Mouse (Mus musculus) forebrain, embryonic 10.5 days (tissue): ENCODE results near the gene Rnf224. TPM values are rescaled to one million over a fixed set of nuclear protein-coding genes. Genes with fewer than 3 reads are reported as not detected.

ENCODE experiments used
- DNase-seq: peaks from one replicate; pipeline ENCODE4 v3.0.0-alpha.2; 2017; ENCODE audit warnings: low spot score; ENCODE audit errors: extremely low spot score
- H3K27ac ChIP-seq: fragments of 300-500 bp; sonication (generic); 2 replicates; pipeline ENCODE4 v1.5.1; 2016; ENCODE audit warnings: mild to moderate bottlenecking
- H3K27me3 ChIP-seq: fragments of 300-500 bp; sonication (generic); 2 replicates; pipeline ENCODE4 v1.6.1; 2016; ENCODE audit warnings: mild to moderate bottlenecking; ENCODE audit not compliant: poor library complexity, severe bottlenecking
- H3K36me3 ChIP-seq: fragments of 300-500 bp; sonication (generic); replicated peaks from 2 replicates; pipeline ENCODE4 v1.6.1; 2016; ENCODE audit warnings: mild to moderate bottlenecking, moderate library complexity
- H3K4me1 ChIP-seq: fragments of 300-500 bp; sonication (generic); 2 replicates; pipeline ENCODE4 v1.6.1; 2016
- H3K4me3 ChIP-seq: fragments of 300-500 bp; sonication (generic); 2 replicates; pipeline ENCODE4 v1.5.1; 2016; ENCODE audit warnings: mild to moderate bottlenecking, moderate library complexity
- H3K9me3 ChIP-seq: fragments of 300-500 bp; sonication (generic); 2 replicates; pipeline ENCODE4 v1.6.1; 2016; ENCODE audit warnings: mild to moderate bottlenecking, moderate library complexity
- WGBS: fragments of 180-500 bp; shearing (Covaris S2); methylation state at CpG from one replicate; pipeline ENCODE4 v1.1.7; 2016; 5-methylcytosine and 5-hydroxymethylcytosine counted together
- polyA plus RNA-seq: library from polyadenylated mRNA; unstranded; fragments of >200 nt; fragmentation: Nextera tagmentation; extraction: Ambion mirVana; gene quantifications from 2 replicates; pipeline ENCODE4 v1.2.1, GENCODE M21; 2016

Gene Rnf224
- polyA plus RNA-seq, 1 experiment from 2014 or later: not detected

- 85% methylated on average over 4 of the region's 4 CpGs for WGBS
- no peak for DNase-seq
- no peak overlapping the region for H3K27ac ChIP-seq
- H3K9me3 ChIP-seq: no peaks in the 10 kb centered on the region
- H3K27me3 ChIP-seq: peaks cover 46% of the 10 kb centered on the region
- peaks cover 47% of the 10 kb centered on the region for H3K36me3 ChIP-seq
- H3K4me1 ChIP-seq: peaks cover 34% of the 10 kb centered on the region
- H3K4me3 ChIP-seq: no peak overlapping the region; the same call in 1 of the 2 replicates
These were observed 7.6 kb upstream of the Rnf224 start for GRCm38 (mm10) chr2:25244144-25244543.

DNA sequence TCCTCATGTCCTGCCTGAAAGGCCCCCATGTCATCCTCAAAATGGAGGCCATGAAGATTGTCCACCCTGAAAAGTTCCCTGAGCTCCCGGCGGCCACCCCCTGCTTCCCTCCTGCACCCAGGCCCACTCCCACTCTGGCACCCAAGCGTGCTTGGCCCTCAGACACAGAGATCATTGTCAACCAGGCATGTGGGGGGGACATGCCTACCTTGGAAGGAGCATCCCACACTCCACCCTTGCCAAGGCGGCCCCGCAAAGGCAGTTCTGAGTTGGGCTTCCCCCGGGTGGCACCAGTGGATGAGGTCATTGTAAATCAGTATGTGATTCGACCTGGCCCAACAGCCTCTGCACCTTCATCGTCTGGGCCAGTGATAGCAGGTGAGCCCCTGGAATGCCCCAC is 6.8 kb upstream of the Rnf224 start:
- peaks cover 39% of the 10 kb centered on the region for H3K36me3 ChIP-seq
- no peak for DNase-seq
- peak overlapping the region; percentile 76 for H3K4me3 ChIP-seq
- WGBS: 78% methylated on average over 8 of the region's 8 CpGs
- peaks cover 49% of the 10 kb centered on the region for H3K27me3 ChIP-seq
- H3K27ac ChIP-seq: peak overlapping the region; percentile 84
- no peaks in the 10 kb centered on the region for H3K9me3 ChIP-seq
- peaks cover 34% of the 10 kb centered on the region for H3K4me1 ChIP-seq

- Histone ChIP-seq H3K27me3 (peaks cover 49% of the 10 kb centered on the region), H3K9me3 (no peaks in the 10 kb centered on the region), H3K4me1 (peaks cover 34% of the 10 kb centered on the region), H3K27ac (peak within 1 kb of the TSS; percentile 84), H3K4me3 (peak within 1 kb of the TSS; percentile 76), H3K36me3 (peaks cover 26% of the 10 kb centered on the region)
- under 1% methylated on average over 59 of the region's 59 CpGs for WGBS
- DNase-seq: no peak
These were observed 5.5 kb upstream of the Rnf224 start, which contains the start of the genes Rnf208 and Cysrt1 for GRCm38 (mm10) chr2:25242101-25242506. Rnf208 (plus strand) TSS chr2:25242255. Cysrt1 (minus strand) TSS chr2:25242452.

DNA sequence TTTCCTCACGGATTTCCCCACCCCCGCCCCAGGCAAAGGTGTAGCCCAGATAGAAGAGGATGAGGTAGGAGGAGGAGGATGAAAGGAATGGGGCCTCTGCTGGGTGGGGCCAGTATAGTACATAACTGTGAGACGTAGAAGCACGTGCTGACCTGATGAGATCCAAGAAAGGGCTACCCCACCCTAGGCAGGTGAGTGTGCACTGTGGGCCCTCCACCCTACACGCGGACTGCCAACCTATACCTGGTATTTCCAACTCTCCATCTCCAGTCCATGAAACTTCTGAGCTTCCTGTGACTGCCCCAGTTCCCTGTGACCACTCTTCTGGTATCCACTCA is 4.8 kb upstream of the Rnf224 start:
- no peak for DNase-seq
- Histone ChIP-seq H3K27me3 (peaks cover 51% of the 10 kb centered on the region), H3K36me3 (peaks cover 19% of the 10 kb centered on the region), H3K27ac (peak overlapping the region; percentile 84; the same call in 1 of the 2 replicates), H3K4me1 (peaks cover 34% of the 10 kb centered on the region), H3K4me3 (peak overlapping the region; percentile 76), H3K9me3 (no peaks in the 10 kb centered on the region)
- WGBS: 8% methylated on average over 6 of the region's 6 CpGs

DNA sequence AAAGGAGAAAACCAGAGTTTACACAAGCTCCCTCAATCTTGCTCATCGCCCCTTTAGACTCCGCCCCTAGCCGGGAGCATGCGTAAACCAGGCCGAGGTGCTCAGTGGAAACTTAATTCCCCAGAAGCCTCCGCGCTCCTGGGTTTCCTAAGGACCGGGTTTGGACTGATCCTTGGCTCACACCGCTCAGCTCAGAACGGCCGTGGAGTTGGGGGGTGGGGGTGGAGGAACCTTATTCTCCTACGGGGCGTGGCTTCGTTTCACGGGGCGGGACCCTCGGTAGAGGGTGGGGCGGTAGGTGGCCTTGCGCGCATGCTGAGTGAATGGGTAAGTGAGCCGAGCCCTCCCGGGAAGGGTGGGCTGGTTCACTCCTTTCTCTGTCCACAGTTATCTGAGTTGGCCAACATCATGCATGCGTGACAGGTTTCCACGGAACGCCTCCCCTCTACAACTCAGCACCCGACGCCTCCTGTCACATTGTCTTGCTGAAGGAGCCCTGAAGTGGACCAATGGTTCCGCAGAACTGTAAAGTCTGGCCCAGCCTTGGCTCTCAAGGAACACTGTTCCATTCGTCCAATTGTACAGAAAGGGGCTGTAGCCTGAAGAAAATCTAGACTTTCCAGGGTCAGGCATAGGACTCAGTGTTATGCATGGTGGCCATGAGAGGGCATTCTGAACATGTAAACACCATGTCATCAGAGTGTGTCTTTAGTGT is 4.3 kb upstream of the Rnf224 start:
- DNase-seq: peak; percentile 77
- Histone ChIP-seq H3K4me1 (peaks cover 34% of the 10 kb centered on the region), H3K4me3 (peak overlapping the region; percentile 76), H3K27ac (peak overlapping the region; percentile 84), H3K27me3 (peaks cover 56% of the 10 kb centered on the region), H3K9me3 (no peaks in the 10 kb centered on the region), H3K36me3 (peaks cover 14% of the 10 kb centered on the region)
- 2% methylated on average over 29 of the region's 29 CpGs for WGBS

GRCm38 (mm10) chr2:25240310-25240709 is 3.7 kb upstream of the Rnf224 start:
- peaks cover 57% of the 10 kb centered on the region for H3K27me3 ChIP-seq
- DNase-seq: no peak
- 46% methylated on average over 8 of the region's 8 CpGs for WGBS
- peaks cover 34% of the 10 kb centered on the region for H3K4me1 ChIP-seq
- H3K4me3 ChIP-seq: peak overlapping the region; percentile 76
- H3K27ac ChIP-seq: peak overlapping the region; percentile 71
- H3K9me3 ChIP-seq: no peaks in the 10 kb centered on the region
- peaks cover 8% of the 10 kb centered on the region for H3K36me3 ChIP-seq

- H3K27ac ChIP-seq: no peak overlapping the region
- no peaks in the 10 kb centered on the region for H3K9me3 ChIP-seq
- H3K4me3 ChIP-seq: no peak overlapping the region
- DNase-seq: no peak
- peaks cover 5% of the 10 kb centered on the region for H3K36me3 ChIP-seq
- 87% methylated on average over 3 of the region's 3 CpGs for WGBS
- peaks cover 34% of the 10 kb centered on the region for H3K4me1 ChIP-seq
- H3K27me3 ChIP-seq: peaks cover 57% of the 10 kb centered on the region
These were observed 3.2 kb upstream of the Rnf224 start for GRCm38 (mm10) chr2:25239766-25240165.

DNA sequence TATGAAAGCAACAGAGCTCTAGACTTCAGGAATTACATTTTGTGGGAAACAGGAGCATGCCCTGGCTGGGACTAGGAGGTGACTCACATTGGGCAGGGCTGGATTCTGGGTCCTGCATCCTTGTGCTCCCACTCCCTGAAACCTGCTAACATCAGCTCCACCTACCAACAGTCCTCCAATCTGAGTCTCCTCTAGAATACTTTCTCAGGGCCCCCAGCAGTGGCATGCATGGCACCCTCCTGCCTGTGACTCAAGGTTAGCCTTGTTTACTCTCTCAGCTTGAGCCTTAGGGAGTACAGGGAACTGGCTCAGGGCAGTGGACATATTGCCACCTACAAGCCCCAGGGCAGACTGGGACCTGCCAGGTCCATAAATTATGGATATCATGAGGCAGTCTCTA is 1.5 kb upstream of the Rnf224 start:
- H3K36me3 ChIP-seq: no peaks in the 10 kb centered on the region
- no peak for DNase-seq
- no peaks in the 10 kb centered on the region for H3K9me3 ChIP-seq
- H3K27me3 ChIP-seq: peaks cover 44% of the 10 kb centered on the region
- H3K4me3 ChIP-seq: no peak overlapping the region
- no peak overlapping the region for H3K27ac ChIP-seq
- peaks cover 30% of the 10 kb centered on the region for H3K4me1 ChIP-seq

GRCm38 (mm10) chr2:25237522-25237921 is 935 bp upstream of the Rnf224 start:
- Histone ChIP-seq H3K4me3 (no peak overlapping the region), H3K36me3 (no peaks in the 10 kb centered on the region), H3K27me3 (peaks cover 38% of the 10 kb centered on the region), H3K4me1 (peaks cover 25% of the 10 kb centered on the region), H3K9me3 (no peaks in the 10 kb centered on the region), H3K27ac (no peak overlapping the region)
- no peak for DNase-seq
- 76% methylated on average over 4 of the region's 4 CpGs for WGBS

GRCm38 (mm10) chr2:25234551-25235220 is 1.9 kb downstream of the Rnf224 start:
- DNase-seq: no peak
- Histone ChIP-seq H3K36me3 (no peaks in the 10 kb centered on the region), H3K4me3 (no peak overlapping the region), H3K4me1 (no peaks in the 10 kb centered on the region), H3K27me3 (peaks cover 30% of the 10 kb centered on the region), H3K27ac (no peak overlapping the region), H3K9me3 (no peaks in the 10 kb centered on the region)
- WGBS: 83% methylated on average over 5 of the region's 5 CpGs

DNA sequence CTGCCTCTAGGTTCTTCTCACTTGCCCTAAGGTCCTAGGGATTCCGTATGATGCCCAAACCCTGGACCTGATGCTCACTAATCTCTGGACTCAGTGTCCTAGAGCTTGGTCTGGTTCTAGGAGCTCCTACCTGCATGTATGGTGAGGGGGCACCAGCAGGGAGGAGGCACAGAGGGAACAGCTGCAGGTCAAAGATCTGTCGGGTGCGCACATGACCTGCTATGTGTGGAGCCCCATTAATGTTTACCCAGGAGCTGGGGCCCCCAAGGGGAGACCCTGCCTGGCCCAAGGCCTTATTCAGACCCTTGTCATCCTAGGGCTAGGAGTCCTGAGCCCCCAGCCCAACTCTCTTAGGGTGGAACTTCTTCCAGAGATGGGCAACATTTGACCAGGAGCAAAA is 2.5 kb downstream of the Rnf224 start, which contains the start of gene Slc34a3:
TSS of gene Slc34a3 (minus strand) at position 315 of the 400 bp plus-strand sequence.
- H3K4me3 ChIP-seq: no peak within 1 kb of the TSS
- no peaks in the 10 kb centered on the region for H3K9me3 ChIP-seq
- DNase-seq: no peak
- 88% methylated on average over 3 of the region's 3 CpGs for WGBS
- H3K36me3 ChIP-seq: no peaks in the 10 kb centered on the region
- peaks cover 2% of the 10 kb centered on the region for H3K4me1 ChIP-seq
- H3K27me3 ChIP-seq: peaks cover 23% of the 10 kb centered on the region
- no peak within 1 kb of the TSS for H3K27ac ChIP-seq

DNA sequence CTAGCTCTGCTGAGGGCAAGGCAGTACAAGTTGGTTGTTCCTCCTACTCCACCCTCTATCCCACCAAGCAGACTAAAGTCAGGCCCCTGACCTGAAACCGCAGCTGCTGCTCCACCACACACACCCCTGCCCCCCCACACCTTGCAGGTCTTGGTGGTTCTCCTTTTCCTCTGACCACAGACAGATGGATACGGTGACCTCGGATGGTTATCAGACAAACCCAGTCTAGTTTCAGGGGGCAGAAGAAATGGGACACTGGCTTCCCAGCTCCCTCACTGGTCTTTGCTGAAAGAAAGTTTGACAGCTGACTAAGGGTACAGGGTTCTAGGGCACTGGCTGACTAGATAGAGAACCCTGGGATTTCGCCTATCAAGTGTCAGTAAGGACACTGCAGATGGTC is 3.2 kb downstream of the Rnf224 start:
- 85% methylated on average over 4 of the region's 4 CpGs for WGBS
- peaks cover 8% of the 10 kb centered on the region for H3K4me1 ChIP-seq
- no peak for DNase-seq

DNA sequence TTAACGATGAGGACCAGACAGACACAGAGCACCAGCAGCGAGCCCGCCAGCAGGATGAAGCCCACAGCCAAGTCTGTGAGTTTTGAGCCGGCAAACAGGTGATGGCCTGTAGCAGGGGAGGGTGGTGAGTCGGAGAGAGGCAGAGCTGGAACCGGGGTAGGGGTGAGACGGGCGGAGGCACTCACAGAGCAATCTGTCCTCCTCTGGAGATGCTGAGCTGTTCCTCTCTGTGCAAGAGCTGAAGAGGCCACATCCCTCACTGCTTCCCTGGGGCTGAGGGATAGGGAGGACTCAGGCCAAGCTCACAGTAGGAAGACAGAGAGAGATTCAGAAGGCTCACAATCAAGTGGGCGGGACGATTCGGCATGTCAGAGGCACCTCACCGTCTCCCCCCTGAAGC is 5.5 kb downstream of the Rnf224 start:
- Histone ChIP-seq H3K36me3 (no peaks in the 10 kb centered on the region), H3K4me1 (peaks cover 17% of the 10 kb centered on the region), H3K4me3 (no peak overlapping the region), H3K27me3 (peaks cover 16% of the 10 kb centered on the region), H3K27ac (no peak overlapping the region), H3K9me3 (no peaks in the 10 kb centered on the region)
- no peak for DNase-seq
- WGBS: 63% methylated on average over 12 of the region's 12 CpGs

More for the DNA sequence above, 3.2 kb downstream of the Rnf224 start:
- Histone ChIP-seq H3K27ac (no peak overlapping the region), H3K4me3 (no peak overlapping the region), H3K36me3 (no peaks in the 10 kb centered on the region), H3K9me3 (no peaks in the 10 kb centered on the region), H3K27me3 (peaks cover 21% of the 10 kb centered on the region)
